Mouse (Mus musculus) right cerebral cortex, postnatal 36 days (tissue): ENCODE results near the gene Acot12.

Source experiments
- DNase-seq, 2 experiments: peaks; one replicate each; pipeline ENCODE4 v3.0.0; 2022; ENCODE audit warnings: low spot score in 2 of 2, mixed read lengths in 1 of 2

The Acot12 gene

GRCm38 (mm10) chr13:91741280-91742047 is at the start of gene Acot12:
Acot12 (plus strand) TSS chr13:91741512.
- peak in 1 of 2 experiments; percentile 27 for DNase-seq

DNA sequence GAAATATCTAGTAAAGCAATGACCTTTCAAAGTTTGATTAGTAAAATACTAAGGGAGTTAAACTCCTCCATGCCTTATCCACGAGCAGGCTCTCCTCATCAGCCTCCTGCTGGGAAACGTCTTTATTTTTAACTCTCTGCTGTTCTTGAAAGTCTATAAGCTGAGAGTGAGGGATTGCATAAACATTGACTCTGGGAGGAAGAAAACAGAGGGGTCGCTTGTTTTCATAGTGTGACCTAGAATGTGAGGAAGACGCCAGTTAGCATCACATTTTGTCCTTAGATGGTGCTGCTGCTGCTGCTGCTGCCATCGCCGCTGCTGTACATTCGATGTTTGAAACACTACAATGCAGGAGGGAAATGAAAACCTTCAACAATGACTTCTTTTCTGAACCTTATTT is 47.7 kb upstream of the Acot12 start:
- DNase-seq = no peak

DNA sequence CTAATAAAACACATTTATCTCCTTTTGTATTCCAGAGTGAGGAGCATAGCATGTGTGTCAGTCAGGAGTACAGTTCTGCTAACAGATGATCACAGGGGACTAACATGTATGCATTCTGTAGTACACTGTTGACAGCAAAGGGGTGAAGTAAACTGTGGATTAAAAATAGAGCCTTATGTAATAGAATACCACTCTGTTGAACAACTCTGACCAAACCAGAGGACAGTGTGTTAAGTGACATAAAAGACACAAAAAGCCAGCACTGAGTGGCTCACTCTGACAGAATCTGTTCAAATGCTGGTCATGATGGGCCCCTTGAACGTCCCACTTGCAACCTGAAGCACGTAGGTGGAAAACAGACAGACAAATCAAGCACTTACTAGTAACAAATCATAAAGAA is 45.9 kb upstream of the Acot12 start:
- DNase-seq = no peak

- DNase-seq = no peak
Measured at GRCm38 (mm10) chr13:91696109-91696645, 45.1 kb upstream of the Acot12 start.

DNA sequence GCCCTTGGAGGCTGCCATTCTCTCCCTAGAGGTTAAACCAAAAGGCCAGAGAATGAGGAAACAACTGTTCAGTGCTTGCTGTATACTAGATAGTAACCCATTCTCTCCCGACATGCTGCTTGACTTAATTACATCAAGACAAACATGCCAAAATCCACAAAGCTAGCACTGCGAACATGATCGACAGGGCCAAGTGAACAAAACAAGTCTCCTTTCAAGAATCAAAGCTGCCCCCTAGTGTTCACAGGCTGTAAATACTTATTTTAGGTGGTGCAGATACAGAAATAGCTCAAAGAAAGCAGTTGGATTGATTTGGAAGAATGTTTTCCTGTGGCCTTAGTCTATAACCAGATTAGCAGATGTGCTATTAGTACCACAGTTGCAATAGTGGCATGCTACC is 44.3 kb upstream of the Acot12 start:
- no peak for DNase-seq

- DNase-seq = no peak
Measured at GRCm38 (mm10) chr13:91702337-91702736, 39.0 kb upstream of the Acot12 start.

DNA sequence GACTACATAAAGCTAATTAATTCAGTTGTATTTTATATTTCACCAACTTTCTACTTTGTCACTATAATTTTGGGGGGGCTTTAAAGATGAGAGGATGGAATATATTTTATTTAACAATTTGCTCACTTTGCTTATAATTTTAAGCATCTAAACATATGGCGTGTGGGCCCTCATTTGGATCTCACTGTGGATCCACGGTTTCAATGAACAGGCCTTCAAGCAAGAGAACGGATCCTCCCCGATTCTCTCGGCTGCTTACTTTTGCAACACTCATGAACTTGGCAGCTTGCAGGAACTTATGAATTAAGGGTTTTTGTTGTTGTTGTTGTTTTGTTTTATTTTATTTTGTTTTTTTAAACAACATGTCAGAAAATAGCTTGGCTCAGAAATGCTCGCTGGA is 21.8 kb upstream of the Acot12 start:
- DNase-seq = no peak

- DNase-seq = no peak
Measured at GRCm38 (mm10) chr13:91723108-91723735, 18.1 kb upstream of the Acot12 start.

- DNase-seq = no peak
Measured at GRCm38 (mm10) chr13:91723736-91724119, 17.6 kb upstream of the Acot12 start.

- DNase-seq = no peak
Measured at GRCm38 (mm10) chr13:91724211-91724610, 17.1 kb upstream of the Acot12 start.

DNA sequence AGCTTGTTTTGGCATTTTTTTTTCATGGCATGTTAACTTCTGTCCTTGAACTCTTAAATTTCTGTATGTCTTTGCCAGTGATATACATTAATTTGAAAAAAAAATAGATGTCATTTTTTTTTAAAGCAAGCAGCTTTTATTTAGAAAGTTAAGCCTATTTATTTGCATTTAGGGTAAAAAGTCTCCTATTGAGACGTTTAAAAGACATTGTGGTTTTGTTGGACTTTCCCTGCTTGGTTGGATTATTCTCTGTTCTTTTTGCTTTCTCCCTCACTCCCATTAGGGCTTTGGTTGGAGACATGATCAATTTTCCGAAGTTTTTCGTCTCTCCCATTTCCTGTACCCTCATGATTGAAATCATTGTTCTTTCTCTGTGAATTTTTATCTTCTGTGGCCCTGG is 16.2 kb upstream of the Acot12 start:
- no peak for DNase-seq

- DNase-seq = no peak
Measured at GRCm38 (mm10) chr13:91727899-91728298, 13.4 kb upstream of the Acot12 start.

- no peak for DNase-seq
Measured at GRCm38 (mm10) chr13:91737191-91737590, 4.1 kb upstream of the Acot12 start.

GRCm38 (mm10) chr13:91740851-91741250 is 461 bp upstream of the Acot12 start:
- DNase-seq = no peak

GRCm38 (mm10) chr13:91743180-91743579 is 1.9 kb downstream of the Acot12 start:
- no peak for DNase-seq

GRCm38 (mm10) chr13:91746470-91746869 is 5.2 kb downstream of the Acot12 start:
- no peak for DNase-seq

DNA sequence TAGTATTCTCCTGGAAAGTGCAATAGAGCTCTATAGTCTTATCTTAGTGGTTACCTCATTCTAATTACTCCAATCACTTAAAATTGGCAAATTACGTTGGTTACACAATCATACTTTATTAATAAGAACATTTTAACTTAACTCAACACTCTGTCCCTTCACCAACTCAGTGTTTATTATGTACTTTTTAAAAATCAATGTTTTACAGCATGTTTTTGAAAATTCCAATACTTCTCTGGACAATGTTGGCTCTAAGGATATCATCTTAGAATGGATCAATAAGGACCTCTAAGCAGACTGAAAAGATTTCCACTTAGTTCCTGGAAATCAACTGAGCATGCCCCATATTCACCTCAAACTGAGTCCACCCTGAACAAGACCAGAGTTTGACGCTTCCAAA is 7.1 kb downstream of the Acot12 start:
- DNase-seq = no peak

GRCm38 (mm10) chr13:91749981-91750380 is 8.7 kb downstream of the Acot12 start:
- no peak for DNase-seq

DNA sequence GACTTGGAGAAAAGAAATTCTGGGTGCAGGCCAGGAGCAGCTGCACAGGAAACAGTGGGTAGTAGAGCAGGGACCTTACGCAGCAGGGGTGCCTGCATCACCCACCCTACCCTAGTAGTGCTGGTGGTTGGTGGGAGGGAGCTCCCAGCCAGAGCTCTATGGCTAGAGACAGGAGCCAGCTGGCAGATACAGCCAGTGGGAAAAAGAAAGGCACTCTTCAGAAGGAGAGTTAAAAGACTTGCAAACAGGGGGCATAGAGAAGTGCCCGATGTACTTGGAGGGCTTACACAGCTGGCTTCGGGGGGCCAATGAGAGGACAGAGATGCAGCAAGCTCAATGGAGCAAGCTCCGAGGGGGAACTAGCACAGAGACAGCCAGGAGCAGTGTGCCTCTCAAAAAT is 12.4 kb downstream of the Acot12 start:
- DNase-seq = no peak

GRCm38 (mm10) chr13:91754762-91755161 is 13.4 kb downstream of the Acot12 start:
- no peak for DNase-seq

DNA sequence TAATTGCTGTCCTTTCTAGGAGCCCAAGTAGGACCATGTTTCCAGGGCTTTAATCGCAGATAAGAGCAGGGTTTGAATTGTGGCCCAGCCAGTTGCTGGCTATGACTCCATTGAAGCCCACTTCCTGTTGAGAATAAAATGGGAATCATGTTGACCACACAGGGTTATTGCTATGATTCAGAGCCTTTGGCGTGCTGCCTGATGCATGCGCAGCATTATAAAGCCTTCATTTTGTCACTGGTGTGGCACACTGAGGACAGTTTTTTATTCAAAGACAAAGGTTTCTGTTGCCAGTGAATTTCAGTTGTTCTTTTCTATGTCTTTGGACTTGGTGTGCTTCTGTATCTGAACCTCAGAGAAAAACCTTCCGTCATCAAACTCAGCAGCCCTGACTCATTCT is 14.9 kb downstream of the Acot12 start:
- no peak for DNase-seq

- no peak for DNase-seq
Measured at GRCm38 (mm10) chr13:91758316-91759048, 17.2 kb downstream of the Acot12 start.

DNA sequence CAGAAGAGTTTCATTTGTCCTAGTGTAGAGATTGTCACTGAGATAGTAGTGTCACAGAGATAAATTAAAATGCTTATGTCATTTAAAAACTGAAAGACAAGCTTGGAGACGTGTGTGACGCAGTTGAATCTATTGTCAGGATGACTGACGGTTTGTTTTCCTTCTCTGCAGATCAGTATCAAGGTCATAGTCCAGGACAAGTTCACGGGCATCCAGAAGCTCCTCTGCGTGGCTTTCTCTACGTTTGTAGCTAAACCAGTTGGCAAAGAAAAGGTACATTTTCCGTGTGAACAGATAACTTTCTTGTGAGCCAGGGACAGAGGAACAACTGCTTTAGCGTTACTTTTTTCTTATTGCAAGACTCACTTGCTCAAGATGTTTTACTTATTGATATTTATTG is 18.5 kb downstream of the Acot12 start:
- DNase-seq = no peak
